Mouse (Mus musculus) right cerebral cortex, postnatal 4 days (tissue): ENCODE results near the gene Pepd.

Source experiments
- DNase-seq: peaks from one replicate; pipeline ENCODE4 v3.0.0-alpha.2; 2022

Gene Pepd

GRCm38 (mm10) chr7:35059467-35059866 is 147.3 kb downstream of the Pepd start:
- no peak for DNase-seq

GRCm38 (mm10) chr7:35064286-35065258 is 152.4 kb downstream of the Pepd start:
- peak; percentile 32 for DNase-seq

- DNase-seq: no peak
Observed at GRCm38 (mm10) chr7:35065958-35066357, 153.8 kb downstream of the Pepd start.

DNA sequence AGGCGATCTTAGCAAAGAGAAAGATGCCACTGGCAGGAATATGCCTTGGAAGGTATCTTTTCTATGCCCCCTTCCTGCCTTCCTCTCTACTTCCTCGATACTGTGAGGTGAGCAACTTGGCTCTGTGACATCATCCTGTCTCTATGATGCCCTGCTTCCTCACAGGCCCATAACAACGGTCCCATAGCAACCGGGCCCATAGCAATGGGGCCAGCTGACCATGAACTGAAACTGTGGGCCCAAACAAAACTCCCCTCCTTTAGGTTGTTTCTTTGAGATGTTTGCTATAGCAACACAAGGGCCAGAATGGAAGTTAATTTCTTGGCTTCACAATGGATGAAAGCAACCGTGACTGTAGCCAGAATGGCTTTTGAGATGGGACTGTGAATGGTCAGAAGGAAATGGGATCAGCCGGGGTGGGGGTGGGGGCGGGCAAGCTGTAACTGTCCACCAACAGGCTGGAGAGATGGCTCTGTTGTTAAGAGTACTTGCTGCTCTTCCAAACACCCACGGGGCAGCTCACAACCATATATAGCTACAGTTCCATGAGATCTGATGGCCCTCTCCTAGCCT is 154.5 kb downstream of the Pepd start:
- no peak for DNase-seq

DNA sequence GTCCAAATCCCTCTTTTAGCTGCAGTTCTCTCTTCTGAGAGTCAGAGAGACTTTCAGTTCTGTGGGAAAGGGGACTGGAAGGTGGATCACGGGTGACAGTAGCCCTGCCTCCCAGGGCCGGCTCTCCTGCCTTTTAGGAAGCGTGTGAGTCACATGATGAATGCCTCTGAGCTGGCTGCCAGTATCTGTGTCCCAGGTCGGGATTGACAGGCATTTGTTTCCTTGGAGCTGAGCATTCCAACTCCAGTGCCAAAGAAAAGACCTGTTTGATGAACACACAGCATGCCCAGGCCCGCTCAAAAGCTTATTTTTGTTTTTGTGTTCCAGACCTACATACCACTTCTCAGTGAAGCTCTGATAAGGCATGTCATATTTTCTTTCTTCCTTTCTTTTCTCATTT is 164.5 kb downstream of the Pepd start:
- DNase-seq: no peak

DNA sequence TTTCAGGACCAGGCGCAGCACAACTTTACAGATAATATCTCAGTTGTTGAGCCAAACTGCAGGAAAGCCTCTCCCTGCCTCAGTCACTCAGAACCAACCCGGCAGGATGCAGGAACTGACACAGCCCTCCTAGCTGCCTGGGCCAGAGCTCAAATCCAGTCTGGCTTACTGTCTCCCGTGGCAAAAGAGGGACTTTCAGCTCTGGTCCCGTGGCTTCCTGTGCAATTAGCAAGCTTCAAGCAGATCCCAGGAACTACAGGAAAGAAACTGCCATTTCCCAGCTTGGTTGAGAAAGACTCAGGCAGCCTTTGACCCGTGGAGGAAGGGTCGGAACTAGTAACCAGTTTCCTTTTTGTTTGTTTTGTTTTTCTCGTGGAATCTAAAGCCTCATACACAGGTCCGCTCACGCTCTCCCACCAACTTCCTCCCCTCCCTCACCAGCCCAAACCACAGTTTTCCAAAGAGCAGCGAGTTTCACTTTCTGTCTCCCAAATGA is 168.7 kb downstream of the Pepd start:
- no peak for DNase-seq

DNA sequence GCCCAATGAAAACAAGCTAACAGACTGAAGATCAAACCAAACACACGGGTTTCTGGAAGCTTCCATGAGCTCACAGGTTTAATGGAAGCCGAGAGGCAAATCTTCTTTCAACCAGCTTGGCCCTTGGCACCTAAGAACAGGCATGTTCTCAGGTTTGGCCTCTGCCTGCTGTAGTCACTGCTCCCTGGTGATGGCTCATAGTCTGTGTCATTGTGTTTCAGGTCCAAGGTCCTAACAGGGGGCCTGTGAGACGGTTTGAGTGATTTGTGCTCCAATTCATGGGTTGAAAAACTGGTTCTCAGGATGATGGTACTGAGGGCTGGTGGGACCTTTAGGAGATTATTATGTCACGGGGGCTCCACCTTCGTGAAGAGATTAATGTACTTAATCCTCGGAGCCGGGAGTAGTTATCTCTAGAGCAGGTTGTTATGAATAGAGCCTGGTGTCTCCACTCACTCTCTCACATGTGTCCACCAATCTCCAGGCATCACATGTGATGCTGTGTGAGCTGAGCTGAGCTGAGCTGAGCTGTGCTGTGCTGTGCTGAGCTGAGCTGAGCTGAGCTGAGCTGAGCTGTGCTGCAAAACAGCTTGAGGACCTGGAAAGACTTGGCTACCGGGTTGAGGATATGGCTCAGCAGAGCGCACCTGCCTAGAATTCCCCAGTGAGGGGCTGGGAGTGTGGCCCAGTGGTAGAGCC is 169.4 kb downstream of the Pepd start:
- no peak for DNase-seq

DNA sequence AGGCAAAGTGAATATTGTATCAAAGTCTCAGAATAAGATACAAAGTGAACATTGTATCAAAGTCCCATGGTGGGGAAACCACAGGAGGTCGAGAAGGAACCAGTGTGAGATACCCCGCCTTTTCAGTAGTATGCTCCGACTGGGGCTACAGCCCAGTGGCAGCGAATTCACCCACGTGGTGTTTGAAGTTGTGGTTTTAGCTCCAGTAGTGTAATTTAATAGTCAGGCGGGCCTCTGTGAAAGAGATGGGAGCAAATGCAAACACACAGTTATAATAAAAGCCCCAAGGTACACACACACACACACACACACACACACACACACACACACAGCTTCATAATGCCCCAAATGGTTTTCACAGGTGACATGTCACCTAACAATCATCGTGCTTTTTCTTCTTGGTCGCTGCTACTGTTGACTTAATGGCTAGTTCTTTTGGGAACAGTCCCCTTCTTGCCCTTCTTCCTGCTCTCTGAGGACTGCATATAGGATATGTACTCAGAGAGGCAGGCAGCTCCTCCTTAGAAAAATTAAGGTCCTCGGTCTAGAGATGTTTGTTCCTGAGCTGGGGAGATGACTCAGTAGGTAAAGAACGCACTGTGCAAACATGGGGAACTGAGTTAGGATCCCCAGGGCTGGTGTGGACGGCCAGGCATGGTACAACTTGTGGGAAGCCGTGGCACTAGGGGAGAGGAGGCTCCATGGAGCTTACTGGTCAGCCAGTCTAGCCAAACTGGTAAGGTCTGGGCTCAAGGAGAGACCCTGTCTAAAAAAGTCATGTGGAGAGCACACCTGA is 172.6 kb downstream of the Pepd start:
- no peak for DNase-seq

DNA sequence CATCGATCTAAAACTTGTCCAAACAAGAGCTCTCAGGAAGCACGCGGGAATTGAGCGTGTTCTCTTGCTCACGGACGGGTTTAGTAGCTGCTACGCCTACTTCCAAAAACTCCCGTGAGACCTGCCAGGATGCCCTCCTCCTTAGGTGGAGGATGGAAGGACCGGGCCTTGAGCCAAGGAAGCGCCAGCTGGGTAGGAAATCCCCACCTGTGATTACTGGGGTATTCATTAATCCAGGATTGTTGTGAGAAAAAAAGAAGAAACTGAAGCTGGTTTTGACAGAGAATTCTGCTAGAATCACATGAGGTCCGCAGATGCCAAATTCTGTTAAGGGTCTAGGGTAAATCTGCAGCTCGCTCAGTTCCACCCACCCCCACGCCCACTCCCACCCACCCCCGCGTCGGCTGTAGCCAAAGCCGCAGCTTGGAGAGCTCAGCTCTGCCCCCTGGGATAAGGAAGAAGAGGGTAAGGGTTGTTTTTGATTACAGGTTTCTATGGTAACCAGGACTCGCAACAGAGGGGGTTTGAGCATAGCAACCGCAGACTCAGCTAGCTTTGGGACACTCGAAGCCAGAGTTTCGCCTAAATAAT is 174.2 kb downstream of the Pepd start:
- peak; percentile 38 for DNase-seq

GRCm38 (mm10) chr7:35090550-35090949 is 178.4 kb downstream of the Pepd start:
- no peak for DNase-seq
